ENCODE assay signal across 9 mouse cellular contexts in genomic region chr14:60586687-60587453, GRCm38 (mm10). TPM values are rescaled to one million over a fixed set of nuclear protein-coding genes. Genes with fewer than 3 reads are reported as not detected.
DNase-seq lines count a peak whose midpoint lies in the region; ATAC-seq lines count a peak whose summit lies in the region.
"Had no signal": no experiment of that assay in that cellular context is flagged by ENCODE, and none has a peak within 500 bp of the region (broad histone marks: within the 10 kb centered on the region; RNA-seq: fewer than 3 reads in every experiment).

No protein-coding gene starts in this region.

- H3K4me1 ChIP-seq in midbrain, embryonic 10.5 days, result peaks cover 42% of the 10 kb centered on the region
- peaks cover 11% of the 10 kb centered on the region for H3K4me1 ChIP-seq in midbrain, embryonic 15.5 days
- 0 out of 2 replicates have a peak, but pooled peaks cover 3% of the 10 kb centered on the region for H3K4me1 ChIP-seq in forebrain, embryonic 14.5 days (ENCODE audit: control insufficient read depth, insufficient read depth, low read length)
- H3K4me1 ChIP-seq in hindbrain, embryonic 13.5 days (replicated peaks), result peaks cover 7% of the 10 kb centered on the region; the same call in 1 of the 2 replicates

- H3K27ac ChIP-seq in midbrain, embryonic 10.5 days (replicated peaks), result peak overlapping the region; percentile 77
- H3K27ac ChIP-seq in midbrain, embryonic 15.5 days, result no peak overlapping the region
- no peak overlapping the region for H3K27ac ChIP-seq in forebrain, embryonic 14.5 days (ENCODE audit: low read depth, low read length)
- H3K27ac ChIP-seq in hindbrain, embryonic 13.5 days, result 0 out of 2 replicates have a peak overlapping the region, but pooled peaks have one; percentile 9

- ATAC-seq in midbrain, embryonic 15.5 days (replicated peaks), result no peak; the same call in 1 of the 2 replicates
- no peak for ATAC-seq in forebrain, embryonic 14.5 days
- 0 out of 2 replicates have a peak, but pooled peaks have one; percentile 24 for ATAC-seq in hindbrain, embryonic 13.5 days (ENCODE audit: low FRiP score)

- WGBS in midbrain, embryonic 10.5 days, result 35% methylated on average over 15 of the region's 15 CpGs
- 16% methylated on average over 15 of the region's 15 CpGs for WGBS in midbrain, embryonic 15.5 days
- WGBS in forebrain, embryonic 14.5 days, result 20% methylated on average over 15 of the region's 15 CpGs
- 36% methylated on average over 15 of the region's 15 CpGs for WGBS in hindbrain, embryonic 13.5 days

- H3K27me3 ChIP-seq in midbrain, embryonic 10.5 days (ENCODE audit: low read depth, poor library complexity, severe bottlenecking), result no peaks in the 10 kb centered on the region
- no peaks in the 10 kb centered on the region for H3K27me3 ChIP-seq in midbrain, embryonic 15.5 days (replicated peaks)
- H3K27me3 ChIP-seq in forebrain, embryonic 14.5 days (replicated peaks; ENCODE audit: control insufficient read depth, insufficient read depth, low read length), result no peaks in the 10 kb centered on the region
- no peaks in the 10 kb centered on the region for H3K27me3 ChIP-seq in hindbrain, embryonic 13.5 days
- H3K27me3 ChIP-seq in splenic B cell, adult 2 months (ENCODE audit: control insufficient read depth, insufficient read depth, low read length, poor library complexity, severe bottlenecking), result no peaks in the 10 kb centered on the region

- H3K4me2 ChIP-seq in midbrain, embryonic 15.5 days, result no peak overlapping the region
- no peak overlapping the region for H3K4me2 ChIP-seq in forebrain, embryonic 14.5 days (ENCODE audit: low read length)
- H3K4me2 ChIP-seq in hindbrain, embryonic 13.5 days, result no peak overlapping the region

- no peak overlapping the region for H3K9ac ChIP-seq in midbrain, embryonic 15.5 days
- no peak overlapping the region for H3K9ac ChIP-seq in forebrain, embryonic 14.5 days (ENCODE audit: low read length)
- H3K9ac ChIP-seq in hindbrain, embryonic 13.5 days, result no peak overlapping the region

- no peak overlapping the region for H3K4me3 ChIP-seq in midbrain, embryonic 10.5 days
- no peak overlapping the region for H3K4me3 ChIP-seq in midbrain, embryonic 15.5 days
- H3K4me3 ChIP-seq in forebrain, embryonic 14.5 days (ENCODE audit: low read depth, low read length), result no peak overlapping the region
- H3K4me3 ChIP-seq in hindbrain, embryonic 13.5 days, result no peak overlapping the region
- H3K4me3 ChIP-seq: erythroblast, embryonic 14.5 days had no signal

- no peaks in the 10 kb centered on the region for H3K36me3 ChIP-seq in midbrain, embryonic 10.5 days
- H3K36me3 ChIP-seq in midbrain, embryonic 15.5 days (replicated peaks), result no peaks in the 10 kb centered on the region
- no peaks in the 10 kb centered on the region for H3K36me3 ChIP-seq in forebrain, embryonic 14.5 days (ENCODE audit: control insufficient read depth, insufficient read depth, low read length)
- no peaks in the 10 kb centered on the region for H3K36me3 ChIP-seq in hindbrain, embryonic 13.5 days
- H3K36me3 ChIP-seq in splenic B cell, adult 2 months (ENCODE audit: control insufficient read depth, insufficient read depth, low read length, poor library complexity, severe bottlenecking), result no peaks in the 10 kb centered on the region

- DNase-seq in midbrain, embryonic 10.5 days (ENCODE audit: low spot score), result peak; percentile 58
- peak; percentile 28 for DNase-seq in forebrain, embryonic 14.5 days (ENCODE audit: low spot score)
- peak; percentile 2 for DNase-seq in splenic B cell, adult 2 months (ENCODE audit: low read depth, low spot score)
- no peak for DNase-seq in ovary, postnatal 36 days (ENCODE audit: low spot score)
- DNase-seq in spleen, postnatal 14 days (ENCODE audit: low spot score in 2 of 2), result no peak
- DNase-seq in layer of hippocampus, adult 9-10 months (ENCODE audit: low spot score), result no peak

- H3K9me3 ChIP-seq in midbrain, embryonic 10.5 days (replicated peaks), result peaks cover 1% of the 10 kb centered on the region; the same call in 1 of the 2 replicates
- no peaks in the 10 kb centered on the region for H3K9me3 ChIP-seq in midbrain, embryonic 15.5 days
- no peaks in the 10 kb centered on the region; the same call in 1 of the 2 replicates for H3K9me3 ChIP-seq in forebrain, embryonic 14.5 days (replicated peaks; ENCODE audit: control insufficient read depth, low read length)
- no peaks in the 10 kb centered on the region for H3K9me3 ChIP-seq in hindbrain, embryonic 13.5 days

RNA-seq across cellular contexts. Expression of gene Spata13, which starts 46.9 kb away (rescaled TPM):
- 67.9 and 70.0 TPM in 2 replicates for polyA plus RNA-seq in midbrain, embryonic 10.5 days (2016; fragmentation: Nextera tagmentation; extraction: Ambion mirVana)
- 20.7 and 21.7 TPM in 2 replicates for polyA plus RNA-seq in midbrain, embryonic 15.5 days (2015; fragmentation: Nextera tagmentation; extraction: Ambion mirVana)
- polyA plus RNA-seq in forebrain, embryonic 14.5 days (2014; fragmentation: Nextera tagmentation; extraction: Ambion mirVana), result 36.6 and 45.8 TPM in 2 replicates
- 34.8 and 37.0 TPM in 2 replicates for polyA plus RNA-seq in hindbrain, embryonic 13.5 days (2015; fragmentation: Nextera tagmentation; extraction: Ambion mirVana)

Comparison
In these comparisons a context has a peak if more than half of its experiments do, and no peak if none do; other contexts are left out.
1. H3K27ac ChIP-seq: peak in midbrain, embryonic 10.5 days (single experiment) and hindbrain, embryonic 13.5 days (single experiment); none in midbrain, embryonic 15.5 days (single experiment) and forebrain, embryonic 14.5 days (single experiment).
2. DNase-seq: peak in midbrain, embryonic 10.5 days (single experiment), forebrain, embryonic 14.5 days (single experiment) and splenic B cell, adult 2 months (single experiment); none in ovary, postnatal 36 days (single experiment), spleen, postnatal 14 days (0 of 2) and layer of hippocampus, adult 9-10 months (single experiment).